Mouse (Mus musculus) CH12F3 (cell line): ENCODE measurements around the gene Homez.

Experiments used
- in situ Hi-C: fragments of 300-500 bp; cut with MboI; formaldehyde crosslinking; loops from 2 replicates; pipeline ENCODE4 v1.14.3; 2020; ENCODE audit warnings: low sequenced_read_pairs

Gene Homez

DNA sequence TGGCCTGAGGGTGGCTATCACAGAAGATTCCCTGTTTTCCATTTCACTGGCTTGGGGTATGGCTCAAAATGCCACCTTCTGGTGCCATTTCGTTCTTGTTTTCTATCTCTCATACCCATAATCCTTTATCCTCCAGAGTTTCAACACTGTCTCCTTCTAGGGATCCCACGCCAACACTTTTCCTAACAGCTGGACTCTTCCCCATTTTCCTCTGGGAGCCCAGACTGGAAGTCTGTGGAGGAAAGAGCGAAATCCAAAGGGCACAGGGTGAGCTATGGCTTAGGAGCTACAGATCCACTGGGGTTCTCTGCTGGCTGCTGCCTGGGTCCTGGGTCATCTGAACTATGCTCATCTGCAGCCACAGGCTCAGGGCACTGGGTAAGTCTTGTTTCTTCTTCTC is 3.4 kb upstream of the Homez start:
- in situ Hi-C loops, result no loop called here

DNA sequence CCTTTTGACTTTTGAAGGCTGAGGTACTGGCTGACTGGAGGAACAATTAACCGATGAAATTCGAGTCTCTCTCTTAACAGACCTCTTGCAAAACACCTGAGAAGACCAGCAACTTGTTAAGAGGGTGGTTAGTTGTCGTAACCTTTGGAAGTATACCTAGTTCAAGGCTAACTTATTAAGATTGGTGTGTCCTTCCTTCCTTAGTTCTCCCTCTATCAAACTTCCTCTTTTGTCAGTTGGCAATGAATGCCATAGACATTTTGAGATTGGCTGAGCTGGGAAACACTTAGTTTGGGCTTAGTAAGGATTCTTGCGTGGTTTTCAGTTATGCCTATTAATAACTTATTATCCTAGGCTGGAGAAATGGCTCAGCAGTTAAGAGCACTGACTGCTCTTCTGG is 2.7 kb downstream of the Homez start:
- in situ Hi-C loops, result no loop called here

DNA sequence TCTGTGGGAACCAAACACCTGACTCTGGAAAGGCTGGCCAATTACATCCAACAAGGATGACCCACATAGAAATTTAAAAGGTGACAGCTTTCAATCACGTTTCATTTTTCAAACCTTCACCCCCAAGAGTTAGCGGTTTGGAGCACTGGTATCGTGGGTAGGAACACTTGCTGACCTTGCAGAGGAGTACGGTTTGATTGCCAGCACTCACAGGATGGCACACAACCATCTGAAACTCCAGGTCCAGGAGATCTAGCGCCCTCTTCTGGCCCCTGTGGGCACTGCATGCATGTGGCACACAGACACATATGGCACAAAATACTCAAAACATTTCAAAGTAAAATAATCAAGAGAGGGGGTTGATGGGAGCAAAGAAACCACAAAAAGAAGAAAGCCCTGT is 3.8 kb downstream of the Homez start:
- in situ Hi-C loops, result no loop called here

DNA sequence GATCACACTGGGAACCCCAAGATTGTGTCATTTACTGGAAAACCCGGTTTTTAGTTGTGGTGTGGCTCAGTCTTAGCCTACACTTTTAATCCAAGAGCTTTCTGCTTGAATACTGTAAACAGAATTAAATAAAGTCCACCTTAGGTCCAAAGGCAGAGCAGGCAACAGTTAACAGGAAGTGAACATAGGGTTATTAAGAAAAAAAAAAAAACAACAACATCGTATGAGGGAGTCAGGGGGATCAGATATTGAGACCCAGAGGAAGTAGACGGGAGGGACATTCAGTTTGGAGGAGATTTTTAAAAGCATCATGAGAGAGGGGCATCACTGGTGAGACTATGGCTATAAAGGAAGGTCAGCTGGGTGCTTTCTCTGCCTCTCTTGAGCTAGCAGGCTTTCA is 4.5 kb downstream of the Homez start:
- in situ Hi-C loops, result no loop called here

DNA sequence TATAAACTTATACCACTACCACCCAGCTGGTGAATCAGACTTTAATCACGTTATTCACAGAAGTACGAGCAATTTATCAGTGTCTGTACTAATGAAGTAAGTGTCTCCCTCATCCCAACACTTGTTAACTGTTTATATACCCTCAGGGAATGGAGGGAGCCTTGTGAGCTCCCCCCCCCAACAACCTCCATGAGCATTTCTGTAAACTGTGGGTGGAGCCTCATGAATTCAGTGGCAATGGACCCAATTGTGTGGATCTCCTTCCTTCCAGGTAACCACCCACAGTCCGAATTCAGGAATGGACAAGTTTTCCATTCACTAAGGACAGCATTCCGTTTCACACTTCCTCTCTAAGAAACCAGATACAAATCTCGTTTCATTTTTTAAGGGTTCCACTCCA is 5.1 kb downstream of the Homez start:
- in situ Hi-C loops, result no loop called here

DNA sequence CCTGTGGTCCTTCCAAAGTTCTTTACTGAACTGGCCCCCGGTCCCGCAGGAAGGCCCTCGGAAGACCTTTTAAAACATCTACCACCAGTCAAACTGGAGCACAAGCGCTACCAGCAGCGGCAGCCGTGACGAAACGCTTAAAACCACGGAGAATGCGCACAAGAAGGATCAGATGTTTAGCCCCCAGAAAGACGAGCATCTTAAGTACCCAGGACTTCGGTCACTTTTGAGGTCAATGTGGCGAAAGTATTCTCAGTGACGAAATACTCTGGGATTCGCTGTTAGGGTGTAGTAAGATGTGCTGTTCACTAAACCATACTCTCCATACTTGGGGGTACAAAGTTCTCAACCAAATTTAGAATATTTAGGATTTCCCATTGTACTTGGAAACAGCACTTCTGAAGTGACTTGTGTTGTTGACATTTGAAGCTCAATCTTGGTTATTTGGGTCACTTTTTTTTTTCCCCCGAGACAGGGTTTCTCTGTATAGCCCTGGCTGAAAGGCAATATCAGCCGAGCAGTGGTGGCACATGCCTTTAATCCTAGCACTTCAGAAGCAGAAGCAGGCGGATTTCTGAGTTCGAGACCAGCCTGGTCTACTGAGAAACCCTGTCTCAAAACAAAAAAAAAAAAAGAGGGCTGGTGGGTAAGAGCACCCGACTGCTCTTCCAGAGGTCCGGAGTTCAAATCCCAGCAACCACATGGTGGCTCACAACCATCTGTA is 6.3 kb downstream of the Homez start:
- in situ Hi-C loops, result no loop called here

DNA sequence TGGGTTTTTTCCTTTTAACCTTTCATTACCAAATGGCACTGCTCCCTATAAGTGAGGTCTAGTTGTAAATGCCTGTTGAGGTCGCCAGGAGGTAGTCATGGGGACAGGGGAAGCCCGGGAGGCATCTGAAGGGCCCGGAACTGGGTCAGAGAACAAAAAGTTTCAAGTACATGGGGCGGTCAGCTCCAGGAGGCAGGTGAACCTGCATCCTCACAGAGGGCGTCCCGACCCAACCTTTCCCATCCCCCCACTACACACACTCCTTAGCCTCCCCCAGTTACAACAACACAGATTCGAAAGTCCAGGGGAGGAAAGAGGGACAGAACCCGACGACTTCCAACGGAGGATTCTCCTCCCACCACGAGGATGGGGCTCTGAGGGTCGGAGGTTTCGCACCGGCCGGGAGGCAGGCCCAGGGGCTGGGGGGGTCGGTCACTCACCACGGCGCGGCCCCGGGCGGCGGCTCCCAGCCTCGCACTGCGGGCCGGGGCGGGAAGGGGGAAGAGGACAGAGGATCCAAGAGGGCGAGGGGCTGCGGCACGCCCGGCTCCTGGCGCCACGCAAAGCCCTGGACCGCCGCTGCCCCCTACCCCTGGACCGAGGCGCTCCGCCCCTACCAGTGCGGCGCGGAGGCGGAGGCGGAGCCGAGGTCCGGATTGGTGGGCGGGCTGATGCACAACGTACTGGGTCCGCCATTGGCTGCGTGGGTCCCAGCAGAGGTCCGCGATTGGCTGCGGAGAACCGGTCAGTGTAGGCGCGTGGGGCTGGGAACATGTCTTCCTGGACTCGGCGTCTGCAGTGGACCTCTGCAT is 7.1 kb downstream of the Homez start:
- in situ Hi-C loops, result no loop called here

DNA sequence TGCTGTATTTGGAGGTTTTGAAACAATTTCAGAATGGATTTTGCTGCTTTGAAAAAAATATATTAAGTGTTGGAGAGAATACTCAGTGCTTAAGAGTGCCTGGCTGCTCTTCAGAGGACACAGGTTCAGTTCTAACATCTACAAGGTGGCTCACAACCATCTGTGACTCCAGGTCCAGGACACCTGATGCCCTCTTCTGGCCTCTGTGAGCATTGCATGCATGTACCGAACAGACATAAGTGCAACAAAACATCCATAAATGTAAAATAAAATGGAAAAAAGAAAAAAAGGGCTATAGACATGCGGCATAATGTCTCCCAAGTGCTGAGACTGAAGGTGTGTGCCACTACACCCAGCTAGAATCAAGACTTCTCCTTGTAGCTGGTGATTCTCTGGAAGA is 10.2 kb downstream of the Homez start:
- in situ Hi-C loops, result no loop called here

DNA sequence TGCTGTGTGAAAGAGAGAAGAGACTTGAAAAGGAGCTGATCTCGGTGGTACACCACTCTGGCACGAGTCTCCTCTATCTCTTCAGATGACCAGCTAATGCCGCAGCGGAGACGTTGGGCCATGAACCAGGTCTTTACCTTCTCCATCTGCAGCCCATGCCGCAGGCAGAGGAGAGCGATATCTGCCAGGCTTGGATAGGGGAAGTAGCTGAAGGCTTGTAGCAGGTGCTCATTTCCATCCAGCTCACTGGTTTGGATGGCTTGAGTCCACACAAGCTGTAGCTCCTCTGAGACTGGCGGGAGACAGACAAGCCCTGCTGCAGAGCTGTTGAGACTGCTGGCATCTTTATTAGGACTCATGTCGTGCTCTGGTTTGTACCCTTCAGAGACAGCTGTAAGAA is 12.9 kb downstream of the Homez start:
- in situ Hi-C loops, result no loop called here

DNA sequence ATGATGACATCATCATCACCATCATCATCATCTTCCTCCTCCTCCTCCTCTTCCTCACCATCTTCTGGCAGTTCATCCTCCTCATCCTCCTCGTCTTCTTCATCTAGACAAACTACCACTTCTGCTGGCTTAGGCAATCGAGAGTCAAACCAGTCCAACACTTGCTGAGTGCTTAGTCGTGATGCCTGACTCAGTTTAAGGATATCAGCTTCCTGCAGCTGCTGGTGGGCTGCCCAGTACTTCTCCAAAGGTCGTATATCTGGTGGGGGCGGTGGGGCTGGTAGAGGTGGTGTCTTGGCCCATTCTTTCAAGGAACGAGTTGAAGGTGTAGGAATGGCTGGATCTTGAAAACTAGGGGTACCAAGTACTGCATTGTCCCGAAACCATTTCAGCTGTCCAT is 14.1 kb downstream of the Homez start:
- in situ Hi-C loops, result no loop called here

DNA sequence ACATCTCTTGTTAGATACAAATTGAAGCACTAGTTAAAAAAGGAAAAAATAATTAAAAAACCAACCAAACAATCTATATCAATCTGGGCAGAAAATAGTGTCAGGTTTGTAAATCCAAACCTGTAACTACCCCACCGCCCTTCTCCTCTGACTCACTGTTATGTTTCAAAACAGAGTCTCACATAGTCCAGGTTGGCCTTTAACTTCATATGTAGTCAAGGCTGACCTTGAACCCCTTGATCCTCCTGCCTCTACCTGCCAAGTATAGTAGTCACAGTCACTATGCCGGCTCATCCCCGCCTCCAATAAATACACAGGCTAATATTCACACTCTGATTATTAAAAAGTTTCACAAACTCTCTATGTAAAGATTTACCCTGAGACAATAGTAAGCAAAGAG is 15.0 kb downstream of the Homez start:
- in situ Hi-C loops, result no loop called here

DNA sequence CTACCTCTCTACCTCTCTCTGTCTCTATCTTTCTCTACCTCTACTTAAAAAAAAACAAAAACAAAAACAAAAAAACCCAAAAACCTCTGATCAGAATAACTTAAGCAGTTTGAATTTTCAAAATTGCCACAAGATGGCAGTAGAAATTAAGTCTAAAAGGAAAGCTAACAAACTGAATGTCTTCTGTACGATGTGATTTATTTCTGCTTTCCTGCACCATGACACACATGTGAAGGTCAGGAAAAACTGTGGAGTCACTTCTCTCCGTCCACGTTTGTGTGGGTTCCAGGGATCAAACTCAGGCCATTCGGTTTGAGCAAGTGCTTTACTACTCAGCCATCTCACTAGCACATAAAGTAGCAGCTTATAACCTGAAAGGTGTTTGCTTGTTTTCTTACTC is 27.3 kb downstream of the Homez start:
- in situ Hi-C loops, result loop anchor here (10.0 kb wide), 1 partner anchor 171 kb away; the partner anchor contains the start of gene Ngdn

DNA sequence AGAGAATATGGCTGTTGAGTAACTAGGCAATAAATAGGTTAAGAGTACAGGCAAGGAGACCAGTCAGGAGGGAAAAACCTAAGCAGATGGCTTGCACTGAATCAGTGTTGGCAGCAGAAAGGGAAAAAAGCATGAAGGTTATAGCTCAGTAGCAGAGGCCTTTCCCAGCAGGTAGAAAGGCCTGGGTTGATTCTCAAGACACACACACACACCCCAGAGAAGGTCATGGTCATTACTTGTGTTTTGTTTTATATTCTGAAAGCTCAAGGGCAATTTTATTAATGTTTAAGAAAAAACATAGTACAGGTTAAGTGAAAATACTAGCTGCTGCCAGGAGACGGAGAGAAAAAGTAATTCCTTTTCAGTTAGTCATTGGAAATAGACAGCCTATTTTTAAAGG is 47.0 kb downstream of the Homez start:
- in situ Hi-C loops, result no loop called here

DNA sequence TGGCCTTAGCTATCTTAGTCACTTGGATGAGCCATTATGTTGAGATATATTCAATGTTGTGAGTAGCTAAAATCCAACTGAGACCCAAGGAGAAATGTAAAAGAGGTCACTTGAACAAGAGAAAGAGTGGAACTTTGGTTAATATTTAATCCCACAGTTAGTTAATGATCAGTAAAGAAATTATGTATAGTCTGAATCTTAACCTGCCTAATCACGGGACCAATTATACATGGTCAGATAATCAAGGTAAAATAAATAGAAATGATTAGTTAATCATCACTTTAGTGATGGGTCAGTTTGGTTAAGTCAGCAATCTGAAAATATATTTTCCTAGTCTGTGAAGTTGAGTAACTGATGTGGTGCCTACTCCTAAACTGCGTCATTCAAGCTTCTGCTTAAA is 48.5 kb downstream of the Homez start:
- in situ Hi-C loops, result no loop called here

DNA sequence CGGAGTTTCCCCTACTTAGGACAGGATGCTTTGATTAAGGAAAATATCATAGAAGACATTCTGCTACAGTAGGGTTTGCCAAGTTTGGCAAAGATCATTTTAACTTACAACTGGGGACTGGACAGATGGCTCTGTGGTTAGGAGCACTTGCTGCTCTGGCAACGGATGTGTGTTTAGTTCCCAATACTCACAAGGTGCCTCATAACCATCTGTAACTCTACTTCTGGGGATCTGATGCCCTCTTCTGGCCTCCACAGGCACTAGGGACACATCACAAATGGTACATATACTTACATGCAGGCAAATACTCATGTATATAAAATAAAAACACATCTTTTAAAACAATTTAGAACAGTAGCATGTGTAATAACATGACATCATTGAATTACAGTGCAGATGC is 53.0 kb downstream of the Homez start:
- in situ Hi-C loops, result no loop called here

DNA sequence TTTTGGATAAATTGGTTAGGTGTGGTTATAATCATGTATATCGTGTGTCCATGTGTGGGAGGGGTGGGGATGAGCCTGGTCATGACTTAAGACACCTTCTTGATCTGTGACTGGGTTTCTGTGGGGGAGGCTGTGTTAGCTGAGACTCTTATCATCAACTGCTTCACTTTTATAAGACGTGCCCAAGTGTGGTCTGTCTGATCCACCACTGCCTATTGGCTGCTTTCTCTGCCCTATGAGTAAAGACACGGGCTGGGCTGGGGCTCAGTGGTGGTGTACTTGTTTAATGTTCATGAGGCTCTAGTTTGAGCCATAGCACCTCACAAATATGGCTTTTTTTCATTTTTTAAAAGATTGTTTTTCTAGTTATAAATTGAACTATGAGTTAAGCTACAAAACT is 55.0 kb downstream of the Homez start:
- in situ Hi-C loops, result no loop called here

DNA sequence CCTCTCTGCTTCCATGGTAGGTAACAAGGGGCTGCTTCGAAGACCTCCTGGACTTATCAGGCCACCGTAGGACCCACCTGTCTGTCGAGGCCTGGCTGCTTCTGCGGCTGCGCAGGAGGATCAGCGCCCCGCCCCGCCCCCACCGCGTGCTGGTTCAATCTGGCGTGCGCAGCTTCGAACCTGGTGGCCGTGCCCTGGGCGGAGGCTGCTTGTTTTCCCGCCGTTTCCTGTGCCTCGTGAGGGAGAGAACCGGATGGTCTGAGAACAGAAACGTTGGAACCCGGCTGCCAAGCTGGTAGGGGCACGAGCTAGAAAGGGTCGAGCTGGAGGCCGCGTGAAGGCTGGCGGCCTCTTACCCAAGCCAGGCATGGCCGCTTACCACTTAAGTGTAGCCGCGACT is 56.8 kb downstream of the Homez start, which contains the start of gene Rnf212b:
Rnf212b (plus strand) TSS at position 151 of the 400 bp plus-strand sequence.
- in situ Hi-C loops, result no loop called here

DNA sequence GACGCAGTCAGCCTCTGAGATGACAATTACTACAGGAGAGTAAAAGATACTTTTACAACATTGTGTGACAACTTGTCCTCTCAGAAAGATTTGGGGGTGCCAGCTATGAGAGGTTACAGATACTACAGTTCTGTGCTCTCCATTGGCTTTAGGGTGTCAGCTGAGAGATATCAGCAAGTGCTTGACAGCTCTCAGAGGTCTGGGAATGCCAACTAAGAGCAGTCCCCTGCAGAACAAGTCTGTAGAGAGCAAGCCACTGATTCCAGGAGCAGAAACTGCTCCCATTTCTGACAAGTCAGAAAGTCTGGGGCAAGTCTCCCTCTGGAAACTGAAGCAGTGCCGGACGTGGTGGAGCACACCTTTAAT is 61.1 kb downstream of the Homez start:
- in situ Hi-C loops, result no loop called here

DNA sequence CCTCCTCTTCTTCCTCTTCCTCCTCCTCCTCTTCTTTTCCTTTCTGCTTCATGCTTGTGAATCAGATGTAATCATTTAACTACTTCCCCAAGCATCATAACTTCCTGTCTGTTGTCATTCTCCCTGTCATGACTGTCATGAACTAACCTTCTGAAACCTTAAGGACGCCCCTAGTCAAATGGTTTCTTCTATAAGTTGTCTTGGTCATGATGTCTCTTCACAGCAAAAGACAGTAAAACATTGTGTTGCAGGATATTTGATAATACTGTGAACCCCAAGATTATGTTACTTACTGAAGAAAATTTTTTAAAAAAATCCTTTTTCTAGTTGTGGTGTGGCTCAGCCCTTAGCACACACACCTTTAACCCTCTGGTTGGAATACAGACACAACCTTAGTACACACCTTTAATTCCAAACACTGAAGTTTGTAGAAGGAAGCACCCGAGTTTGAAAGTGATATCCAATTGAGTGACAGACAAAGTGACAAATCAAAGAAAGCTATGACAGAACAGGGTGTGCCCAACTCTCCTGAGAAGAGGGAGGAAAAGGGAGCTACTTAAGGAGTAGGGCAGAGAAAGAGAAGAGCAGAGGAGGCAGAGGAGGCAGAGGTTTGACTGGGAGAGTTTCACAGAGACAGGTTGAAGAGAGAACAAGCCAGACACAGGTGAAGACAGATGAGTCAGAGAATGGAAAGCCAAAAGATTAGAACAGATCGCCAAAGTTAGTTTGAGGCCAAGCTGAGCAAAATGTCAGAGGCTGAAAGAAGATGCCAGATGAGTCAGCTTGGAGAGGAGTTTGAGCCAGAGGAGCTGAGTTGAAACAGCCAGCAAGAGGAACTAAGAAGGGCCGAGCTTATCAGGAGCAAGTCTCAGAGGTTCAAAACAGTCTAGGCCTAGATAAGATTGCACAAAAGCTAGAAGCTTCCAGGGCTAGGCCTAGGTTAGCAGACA is 61.8 kb downstream of the Homez start:
- in situ Hi-C loops, result no loop called here

DNA sequence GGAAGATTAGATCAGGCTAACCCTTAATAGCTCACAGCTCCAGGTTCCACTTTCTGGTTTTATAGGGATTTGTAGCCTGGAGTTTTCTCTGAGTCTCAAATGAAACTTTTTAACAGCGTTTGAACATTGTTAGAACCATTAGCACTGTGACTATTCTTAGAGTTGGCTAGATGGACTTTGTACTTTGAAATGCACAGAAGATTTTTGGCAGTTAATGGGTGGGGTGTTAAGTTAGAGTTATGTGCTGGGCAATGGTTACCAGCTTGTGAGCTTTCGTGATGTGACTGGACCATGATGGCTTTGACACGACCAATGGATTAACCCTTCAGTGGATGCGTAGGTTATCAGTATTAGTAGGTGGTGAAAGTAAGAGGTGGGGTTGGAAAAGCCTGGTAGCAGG is 64.6 kb downstream of the Homez start:
- in situ Hi-C loops, result no loop called here
